Mouse (Mus musculus) heart, adult 8-10 months (tissue): ENCODE data around the gene Mier2. TPM values are rescaled to one million over a fixed set of nuclear protein-coding genes. Genes with fewer than 3 reads are reported as not detected.
A peak's percentile ranks its signal among the peaks of the same experiment; 100 is the strongest.

Source experiments
- DNase-seq: peaks from one replicate; pipeline ENCODE4 v3.0.0; 2022; ENCODE audit warnings: low spot score
- total RNA-seq, 4 experiments: library from RNA; stranded (reverse); gene quantifications; 2 replicates each; pipeline ENCODE4 v1.2.4; 2022

Mier2 gene
- total RNA-seq, 4 experiments from 2014 or later = 10.6 to 17.6 (median 15.3) TPM

DNA sequence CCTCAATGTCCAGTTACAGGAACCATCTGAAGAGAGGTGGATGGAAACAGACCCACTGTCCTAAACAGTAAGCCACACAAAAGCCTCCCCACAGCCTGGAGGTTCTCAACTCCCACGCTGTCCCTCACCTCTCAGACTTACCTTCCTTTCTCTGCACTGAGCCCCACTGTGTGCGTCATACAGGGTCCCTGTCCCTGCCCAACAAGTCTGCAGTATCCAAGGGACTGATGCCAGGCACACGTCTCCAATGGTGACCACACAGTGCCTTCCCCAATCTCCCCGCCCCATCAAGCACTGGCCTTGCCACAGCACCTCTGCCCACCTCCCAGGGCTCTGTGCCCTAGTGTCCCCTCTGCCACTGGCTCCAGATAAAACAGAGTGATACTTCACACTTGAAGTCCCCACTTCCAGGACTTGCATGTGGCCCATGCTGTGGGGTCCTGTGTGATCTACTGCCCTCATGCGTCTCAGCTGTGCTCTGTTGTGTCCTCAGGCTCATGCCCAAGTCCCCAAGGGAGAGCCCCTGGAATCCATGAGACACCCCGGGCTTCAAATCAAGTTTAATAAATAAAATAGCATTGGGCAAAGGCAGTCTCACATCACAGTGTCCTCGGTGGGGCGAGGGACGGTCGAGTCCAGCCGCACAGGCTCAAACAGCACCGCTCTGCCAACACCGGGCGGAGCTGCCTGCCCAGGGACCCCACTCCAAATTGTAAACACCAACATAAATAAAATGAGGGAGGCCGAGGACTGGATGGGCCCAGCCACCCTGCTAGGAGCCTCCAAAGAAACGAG lies 15.1 kb downstream of the Mier2 start:
- no peak for DNase-seq

DNA sequence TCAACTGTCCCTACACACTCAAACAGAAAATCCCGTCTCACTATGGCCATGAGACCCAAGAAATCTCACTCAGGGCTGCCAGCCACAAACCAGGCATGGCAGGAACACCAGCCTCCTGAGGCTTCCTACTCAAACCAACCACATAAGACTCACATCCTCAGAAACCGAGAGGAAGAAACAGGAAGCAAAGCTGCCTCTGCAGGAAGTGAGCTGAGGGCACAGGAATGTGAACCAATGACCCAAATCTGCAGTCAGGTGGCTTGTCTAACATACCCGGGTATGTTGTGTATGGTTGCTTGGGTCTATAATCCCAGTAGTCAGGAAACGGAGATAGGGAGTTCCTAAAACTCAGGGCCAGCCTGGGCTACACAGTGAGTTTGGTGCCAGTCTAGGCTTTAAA lies 16.1 kb downstream of the Mier2 start:
- no peak for DNase-seq

DNA sequence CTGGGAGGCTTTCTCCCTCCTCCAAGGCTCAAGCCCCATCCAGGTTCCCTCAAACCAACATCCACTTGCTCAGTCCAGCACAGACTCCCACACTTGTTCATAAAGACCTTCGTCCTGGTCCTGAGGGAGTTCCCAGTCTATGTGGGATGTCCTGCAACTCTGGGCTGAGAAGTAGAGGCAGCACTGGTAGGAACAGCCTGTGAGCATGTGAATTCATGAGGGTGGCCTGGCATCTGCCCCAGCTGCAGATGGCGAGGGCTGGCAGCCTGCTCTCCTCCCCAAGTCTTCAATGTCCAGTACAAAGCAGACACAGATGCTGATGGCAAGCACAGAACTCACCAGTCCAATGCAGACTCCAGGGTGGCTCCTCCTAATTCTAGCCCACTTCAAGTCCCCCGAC lies 16.7 kb downstream of the Mier2 start:
- DNase-seq = no peak

DNA sequence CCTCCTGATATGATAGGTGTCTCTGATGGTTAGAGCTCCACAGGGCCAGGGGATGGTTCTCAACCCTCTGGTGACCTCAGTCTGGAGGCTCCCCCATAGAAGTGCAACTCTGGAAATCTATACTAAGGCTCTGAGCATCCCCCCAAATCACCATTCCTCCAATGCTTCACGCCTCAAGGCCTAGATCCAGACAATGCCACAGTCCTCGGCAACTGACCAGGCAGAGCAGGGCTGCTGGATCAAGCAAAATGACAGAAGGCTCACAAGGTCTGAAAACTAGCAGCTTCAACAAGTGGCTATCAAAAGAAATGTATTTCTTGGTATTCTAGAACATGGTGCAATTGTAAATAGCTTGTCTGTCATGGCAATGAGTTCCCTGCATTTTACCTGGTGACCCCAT lies 17.2 kb downstream of the Mier2 start:
- no peak for DNase-seq

DNA sequence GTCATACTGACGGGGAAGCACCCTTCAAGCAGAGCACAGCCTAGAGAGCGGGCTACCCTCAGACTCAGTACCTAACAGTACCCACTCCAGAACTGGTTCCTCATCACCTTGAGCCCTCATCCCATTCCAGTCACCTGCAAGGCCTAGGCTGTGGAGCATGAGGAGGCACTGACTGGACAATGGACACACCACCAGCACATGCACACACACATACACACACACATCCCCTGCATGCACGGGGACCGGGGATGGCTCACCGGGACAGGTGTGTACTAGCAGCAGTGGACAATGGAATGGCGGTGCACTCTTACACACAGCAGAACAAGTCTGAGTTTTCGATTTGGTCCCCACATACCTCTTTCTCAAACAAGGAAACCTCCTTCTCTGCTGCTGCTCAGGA lies 17.7 kb downstream of the Mier2 start:
- DNase-seq = no peak

DNA sequence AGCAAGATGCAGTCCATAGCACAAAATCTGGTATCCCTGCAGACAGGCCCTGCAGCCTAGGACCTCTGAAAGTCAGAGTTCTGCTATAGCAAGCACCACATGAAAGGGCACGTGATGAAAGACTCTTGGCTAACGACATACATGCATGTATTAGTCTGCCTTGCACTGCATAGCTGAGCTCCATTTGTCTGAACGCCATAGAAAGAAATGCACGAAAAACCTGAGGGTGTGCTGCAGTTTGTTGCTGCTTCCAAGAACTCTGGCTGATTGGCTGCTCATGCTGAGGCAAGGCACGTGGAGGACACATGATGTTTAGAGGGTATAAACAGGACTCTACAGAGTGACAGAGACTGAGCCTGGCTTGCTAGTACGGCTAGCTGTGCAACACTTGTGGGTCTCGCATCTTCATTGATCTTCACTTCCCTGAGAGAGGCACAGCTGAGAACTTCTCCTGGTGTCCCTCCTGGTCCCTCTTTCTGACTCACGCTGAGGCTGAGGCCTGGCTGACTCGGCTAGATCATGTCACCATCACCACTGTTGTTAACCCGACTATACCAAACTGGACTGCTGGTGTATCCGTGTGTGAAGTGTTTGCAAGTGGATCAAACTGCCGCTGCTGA lies 18.4 kb downstream of the Mier2 start:
- no peak for DNase-seq

DNA sequence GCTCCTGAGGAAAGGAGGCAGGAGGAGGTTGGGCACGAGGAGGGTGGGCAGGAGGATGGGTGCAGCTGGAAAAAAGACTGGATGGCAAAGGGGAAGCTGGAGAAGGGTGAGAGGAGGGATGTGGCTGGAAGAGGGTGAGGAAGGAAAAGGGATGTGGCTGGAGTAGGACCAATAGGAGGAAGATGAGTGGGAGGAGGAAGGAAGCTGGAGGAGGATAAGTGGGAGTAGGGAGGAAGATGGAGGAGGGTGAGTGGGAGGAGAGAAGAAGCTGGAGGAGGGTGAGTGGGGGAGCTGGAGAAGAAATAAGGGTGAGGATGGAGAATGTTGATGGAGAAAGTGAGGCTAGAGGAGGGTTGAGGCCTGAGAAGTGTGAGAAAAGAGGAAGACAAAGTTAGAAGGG lies 19.6 kb downstream of the Mier2 start:
- DNase-seq = no peak

DNA sequence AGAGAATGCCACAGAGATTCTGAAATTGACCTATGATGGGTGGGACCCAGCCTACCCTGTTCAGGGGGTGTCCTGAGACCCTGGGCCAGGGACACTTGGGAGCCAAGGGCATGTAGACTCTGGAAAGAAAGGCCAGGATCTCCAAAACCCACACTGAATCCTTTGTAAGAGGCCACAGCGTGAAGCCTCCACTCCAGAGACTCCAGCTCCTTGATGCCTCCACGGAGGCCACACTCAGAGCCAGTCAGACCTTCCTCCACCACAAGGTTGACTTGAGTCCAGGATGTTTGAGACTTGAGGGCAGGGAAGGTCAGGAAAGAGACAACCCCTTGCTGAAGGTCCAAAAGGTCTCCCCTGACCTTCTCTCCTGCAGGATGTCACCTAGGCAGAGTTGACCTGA lies 20.6 kb downstream of the Mier2 start:
- no peak for DNase-seq

DNA sequence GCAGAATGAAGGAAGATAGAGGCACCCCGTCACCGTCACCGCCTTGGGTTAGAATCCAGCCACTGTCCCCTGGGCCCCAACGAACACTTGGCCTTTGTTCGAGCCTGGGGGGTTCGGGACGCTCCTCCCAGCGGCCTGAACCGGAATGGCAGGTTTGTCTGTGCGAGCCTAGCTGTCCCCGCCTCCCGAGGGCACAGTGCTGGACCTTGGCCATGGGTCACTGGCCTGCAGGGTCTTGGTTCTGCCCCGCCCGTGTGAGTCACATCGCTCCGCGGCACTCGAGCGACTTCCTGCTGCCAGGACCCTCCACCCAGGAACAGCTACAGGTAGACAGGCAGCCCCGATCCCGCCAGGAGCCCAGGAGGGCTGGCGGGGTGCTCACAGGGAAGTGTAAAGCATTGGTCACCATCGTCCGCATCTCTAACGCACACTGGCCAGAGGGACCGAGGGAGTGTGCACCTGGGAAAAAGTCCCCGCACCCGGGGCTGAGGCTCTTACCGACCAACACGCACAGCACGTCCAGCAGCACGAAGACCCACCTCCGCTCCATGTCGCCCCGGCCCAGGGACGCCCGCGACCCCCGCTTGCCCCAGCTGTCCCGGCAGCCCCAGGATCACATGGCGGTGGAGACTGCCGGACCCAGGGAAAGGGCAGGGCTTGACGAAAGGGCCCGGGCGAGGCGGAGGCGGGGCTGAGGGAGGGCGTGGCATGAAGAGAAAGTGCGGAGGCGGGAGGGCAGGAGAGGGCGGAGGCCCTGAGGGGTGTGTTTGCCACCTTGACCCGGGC lies 21.7 kb downstream of the Mier2 start, which contains the start of gene Plpp2:
TSS of gene Plpp2 (minus strand) at position 671 of the 786 bp plus-strand sequence.
- peak; percentile 47 for DNase-seq

DNA sequence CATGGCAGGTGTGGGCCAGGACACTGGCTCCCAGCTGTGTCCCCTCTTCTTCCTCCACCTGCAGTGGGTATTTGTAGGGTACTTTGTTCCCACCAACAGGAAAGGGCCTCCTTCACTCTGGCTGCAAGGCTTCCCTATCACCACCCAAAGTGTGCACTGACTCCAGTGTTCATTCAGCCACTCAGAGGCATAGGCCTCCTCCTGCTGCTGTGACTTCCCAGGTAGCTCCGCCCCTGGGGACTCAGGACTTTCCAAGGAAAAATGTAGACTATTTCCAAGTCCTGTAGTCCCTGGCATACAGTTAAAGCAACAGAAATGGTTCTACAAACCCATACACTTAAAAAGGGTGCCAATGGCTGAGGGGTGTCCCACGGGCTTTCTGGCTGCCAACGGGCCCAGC lies 22.3 kb downstream of the Mier2 start:
- no peak for DNase-seq

DNA sequence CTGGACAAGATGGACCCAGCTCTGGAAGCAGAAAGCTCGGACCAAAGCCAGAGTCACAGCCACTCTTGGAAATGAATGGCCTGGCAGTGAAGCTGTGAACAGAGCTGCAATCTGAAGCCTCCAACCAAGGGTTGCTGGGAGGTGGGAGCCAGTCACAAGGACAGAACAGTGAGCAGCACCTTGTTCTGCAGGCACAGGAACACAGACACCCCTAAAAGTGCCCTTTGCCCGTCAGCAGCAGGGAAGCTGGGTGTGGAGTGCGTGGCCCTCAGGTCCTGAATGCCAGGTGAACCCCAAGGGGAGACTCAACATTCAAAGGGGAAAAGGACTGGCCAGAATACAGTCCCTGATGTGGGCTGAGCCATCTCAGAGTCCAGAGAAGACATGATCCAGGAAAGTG lies 23.4 kb downstream of the Mier2 start:
- no peak for DNase-seq

DNA sequence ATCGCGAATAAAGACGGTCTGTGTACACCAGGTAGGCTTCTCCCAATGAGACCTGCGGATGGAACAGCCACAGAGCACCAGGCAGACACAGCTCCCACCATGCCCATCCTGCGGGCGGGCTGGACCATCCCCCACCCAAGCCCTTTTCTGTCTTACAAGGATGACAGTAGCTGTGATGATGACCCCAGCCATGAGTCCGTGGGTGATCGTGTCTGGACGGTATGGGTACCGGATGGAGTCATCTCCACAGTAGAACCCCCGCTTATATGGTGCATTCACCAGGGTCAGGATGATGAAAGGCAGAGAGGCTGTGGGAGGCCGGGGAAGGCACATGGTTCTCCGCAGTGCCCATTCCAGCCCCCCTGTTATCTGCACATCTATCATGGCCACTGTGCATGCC lies 24.3 kb downstream of the Mier2 start:
- no peak for DNase-seq

DNA sequence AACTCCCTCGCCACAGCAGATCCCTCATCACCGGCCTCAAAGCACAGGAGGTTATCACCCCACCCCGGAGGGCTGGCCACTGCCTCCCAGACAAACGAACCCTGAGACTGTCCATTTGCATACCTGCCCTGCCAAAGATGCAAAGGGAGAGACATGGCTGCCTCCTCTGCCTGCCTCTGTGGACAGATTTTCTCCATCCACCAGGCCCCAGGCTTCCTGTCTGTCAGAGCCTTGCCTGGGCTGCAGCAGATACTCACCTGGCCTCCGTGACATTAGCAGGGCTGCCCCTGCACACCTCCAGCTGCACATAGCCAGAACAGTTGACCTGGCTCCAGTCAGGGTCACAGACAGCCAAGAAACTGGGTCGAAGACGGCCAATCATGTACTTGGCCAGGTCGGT lies 24.8 kb downstream of the Mier2 start:
- no peak for DNase-seq

DNA sequence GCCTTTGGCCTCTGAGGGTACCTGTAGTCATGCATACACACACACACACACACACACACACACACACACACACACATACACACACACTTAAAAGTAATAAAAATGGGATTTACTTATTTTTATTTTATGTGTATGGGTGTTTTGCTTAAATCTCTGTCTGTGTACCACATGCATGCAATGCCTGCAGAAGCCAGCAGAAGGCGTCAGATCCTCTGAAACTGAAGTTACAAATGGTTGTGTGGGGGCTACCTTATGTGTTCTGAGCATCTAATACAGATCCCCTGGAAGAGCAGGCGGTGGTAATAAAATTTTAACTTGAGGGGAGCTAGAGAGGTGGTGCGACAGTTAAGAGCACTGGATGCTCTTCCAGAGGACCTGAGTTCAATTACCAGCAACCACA lies 26.9 kb downstream of the Mier2 start:
- no peak for DNase-seq

DNA sequence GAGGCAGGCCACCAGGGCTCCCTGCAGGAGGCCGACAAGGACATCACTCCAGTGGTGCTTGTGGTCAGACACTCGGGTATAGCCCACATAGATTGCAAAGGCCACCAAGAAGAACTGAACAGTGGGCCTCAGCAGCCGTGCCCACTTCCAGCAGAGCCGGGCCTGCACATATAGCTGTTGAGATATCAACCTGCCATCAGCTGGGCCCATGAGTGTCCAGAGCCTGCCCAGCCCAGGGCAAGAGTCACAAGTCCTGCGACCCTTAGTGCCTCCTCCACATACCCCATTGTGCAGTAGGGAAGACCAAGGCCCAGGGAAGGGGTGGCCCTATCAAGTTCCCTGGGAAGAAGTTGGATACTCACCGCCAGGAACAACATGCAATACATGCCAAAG lies 27.6 kb downstream of the Mier2 start:
- DNase-seq = no peak

DNA sequence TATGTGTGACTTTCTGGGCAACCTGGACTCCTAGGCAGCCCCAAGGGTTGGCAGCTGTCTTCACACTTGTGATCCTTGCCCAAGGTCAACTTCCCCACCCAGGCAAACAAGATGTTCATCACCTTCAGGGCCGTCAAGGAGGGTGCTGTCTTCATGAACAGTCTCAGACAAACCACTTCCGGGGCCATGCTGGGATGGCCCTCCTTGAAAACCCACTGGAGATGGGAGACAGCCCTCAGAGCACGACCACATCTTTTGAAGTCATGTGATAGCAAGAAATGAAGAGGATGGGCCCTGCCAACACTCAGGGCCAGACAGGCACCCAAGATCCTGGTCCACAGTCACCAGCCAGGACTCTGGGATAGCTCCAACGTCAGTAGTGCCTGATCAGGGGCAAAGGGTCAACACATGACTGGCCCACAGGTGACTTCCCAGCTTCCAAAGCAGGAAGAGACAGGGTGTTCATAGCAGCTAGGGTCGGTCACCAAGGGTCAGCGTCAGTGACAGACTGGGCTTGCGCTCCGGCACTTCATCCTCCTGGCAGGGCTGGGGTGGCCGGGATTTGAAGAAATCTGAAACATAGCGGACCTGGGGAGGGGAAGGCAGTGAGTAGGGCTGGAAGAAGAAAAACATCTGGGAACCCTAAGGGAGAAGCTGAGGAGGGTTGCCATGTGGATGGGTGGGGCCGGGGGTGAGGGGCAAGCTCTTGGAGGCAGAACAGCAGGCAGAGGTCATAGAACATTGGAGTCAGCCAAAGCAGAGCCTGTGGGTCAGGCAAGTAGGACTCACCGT lies 28.1 kb downstream of the Mier2 start:
- no peak for DNase-seq

DNA sequence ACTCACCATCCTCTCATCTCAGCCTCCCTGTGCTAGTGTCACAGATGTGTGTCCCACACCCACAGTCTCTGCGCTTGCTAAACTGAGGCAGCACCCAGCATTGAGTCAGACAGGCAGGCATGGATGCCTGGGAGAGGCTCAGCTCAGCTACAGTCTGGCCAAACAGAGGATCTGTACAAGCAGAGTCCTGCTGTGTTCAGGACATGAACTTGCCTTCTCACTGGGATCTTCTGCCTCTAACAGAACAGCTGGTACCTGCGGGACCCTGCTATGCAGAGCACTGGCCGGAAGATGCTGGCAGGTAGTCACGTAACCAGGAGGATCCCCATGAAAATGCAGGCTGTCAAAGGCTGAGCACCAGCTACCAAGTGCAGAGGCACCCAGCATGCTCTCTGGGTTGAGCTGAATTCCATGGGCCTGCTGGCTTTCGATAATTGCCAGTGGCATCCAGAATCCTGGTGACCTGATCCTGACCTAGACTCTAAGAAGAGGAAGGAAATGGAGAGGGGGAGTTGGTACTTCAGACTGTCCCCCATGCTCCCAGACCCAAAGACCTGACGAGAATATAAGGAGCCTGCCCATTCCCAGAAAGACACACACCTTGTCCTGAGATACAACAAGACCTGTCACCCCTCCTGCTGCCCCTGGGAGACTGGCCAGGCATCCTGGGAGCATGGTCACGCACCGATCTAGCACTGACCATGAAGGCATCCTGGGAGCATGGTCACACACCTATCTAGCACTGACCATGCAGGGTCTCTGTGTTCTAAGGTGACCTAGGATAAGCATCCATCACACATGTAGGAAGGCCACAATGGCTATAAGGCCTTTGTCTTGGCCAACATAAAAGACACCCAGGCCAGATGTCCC lies 29.3 kb downstream of the Mier2 start:
- DNase-seq = no peak

DNA sequence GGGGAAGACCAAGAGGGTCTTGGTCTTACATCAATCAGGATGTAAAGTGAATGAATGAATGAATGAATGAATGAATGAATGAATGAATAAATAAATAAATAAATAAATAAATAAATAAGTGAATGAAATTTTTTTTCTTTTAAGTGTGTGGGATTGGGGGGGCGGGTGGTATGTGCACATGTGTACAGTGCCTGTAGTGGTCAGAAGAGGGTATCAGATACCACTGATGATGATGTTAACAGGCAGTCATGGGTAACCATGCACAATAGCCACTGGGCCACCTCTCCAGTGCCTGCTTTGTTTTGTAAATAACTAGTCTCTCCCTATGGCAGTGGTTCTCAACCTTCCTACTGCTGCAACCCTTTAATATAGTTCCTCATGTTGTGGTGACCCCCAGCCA lies 30.6 kb downstream of the Mier2 start:
- DNase-seq = no peak

DNA sequence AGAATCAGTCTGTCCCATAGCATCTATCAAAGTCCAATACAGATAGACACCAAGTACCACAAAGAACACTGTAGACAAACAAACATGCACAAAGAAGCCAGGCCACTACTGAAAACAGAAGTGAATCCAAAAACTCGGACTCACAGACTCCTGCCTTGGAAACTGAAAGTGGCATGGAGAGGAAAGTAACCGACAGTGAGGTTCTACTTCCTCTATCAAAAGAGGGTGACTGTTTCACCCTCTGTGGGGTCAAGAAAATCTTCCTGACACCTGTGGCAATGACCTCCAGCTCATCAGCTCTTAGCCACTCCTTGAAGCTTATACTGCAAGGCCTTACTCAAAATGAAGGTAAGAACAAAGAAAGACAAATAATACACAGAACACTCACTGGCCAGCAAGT lies 48.3 kb downstream of the Mier2 start:
- no peak for DNase-seq

DNA sequence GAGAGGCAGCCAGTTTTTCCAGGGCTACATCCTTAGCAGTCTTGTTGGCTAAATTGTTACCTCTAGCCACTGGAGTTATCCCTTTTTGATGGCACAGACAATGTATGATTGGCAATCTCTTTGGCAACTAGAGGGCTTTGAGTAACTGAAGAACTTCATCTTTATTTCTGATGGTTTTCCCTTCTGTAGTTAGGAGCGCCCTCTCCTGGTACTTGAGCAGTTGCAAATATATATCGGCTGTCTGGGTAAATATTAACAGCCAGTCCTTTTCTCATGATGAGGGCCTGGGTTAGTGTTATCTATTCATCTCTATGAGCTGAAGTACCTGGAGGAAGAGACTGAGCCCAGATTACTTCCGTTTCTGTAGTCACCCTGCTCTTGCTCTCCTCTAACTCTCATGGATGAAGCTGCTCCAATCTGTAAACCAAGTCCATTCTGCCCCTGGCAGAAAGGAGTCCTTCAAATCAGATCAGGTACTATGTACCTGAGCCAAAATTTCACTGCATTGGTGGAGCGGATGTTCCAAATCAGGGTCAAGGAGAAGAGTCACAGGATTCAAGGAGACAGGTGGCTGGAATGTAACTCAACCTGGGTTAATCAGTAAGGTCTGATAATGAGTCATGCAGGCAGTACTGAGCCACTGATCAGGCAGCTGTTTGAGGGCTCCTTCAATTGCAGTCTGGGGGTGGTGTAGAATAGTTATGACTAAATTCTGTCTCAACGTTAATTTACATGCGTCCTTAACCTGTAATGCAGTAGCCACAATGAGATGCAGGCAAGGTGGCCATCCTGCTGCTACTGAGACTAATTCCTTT lies 52.0 kb downstream of the Mier2 start:
- no peak for DNase-seq
